Mouse (Mus musculus) gastrocnemius, postnatal 36 days (tissue): ENCODE data around the gene Olfr1394. TPM values are rescaled to one million over a fixed set of nuclear protein-coding genes. Genes with fewer than 3 reads are reported as not detected.
"Not testable (repeated sequence)": the region's sequence is repeated elsewhere in the genome, so short reads cannot be mapped to it uniquely, and the experiment has no call there.

Experiments used
- DNase-seq, 2 experiments: peaks; one replicate each; pipeline ENCODE4 v3.0.0; 2022
- intact Hi-C: fragments of 180-260 bp; cut with DNase I; formaldehyde crosslinking; loops from one replicate; pipeline ENCODE4 v1.15.1; 2025
- long read RNA-seq, 2 experiments: library from polyadenylated mRNA; stranded (forward); transcript quantifications; one replicate each; pipeline ENCODE4 v2.0.0; 2021
- total RNA-seq, 2 experiments: library from RNA; stranded (reverse); gene quantifications; 2 replicates each; pipeline ENCODE4 v1.2.3; 2021

Olfr1394 gene
- total RNA-seq = not detected
- long read RNA-seq, experiment 1 = 0 reads
- long read RNA-seq, experiment 2 = 0 reads

GRCm38 (mm10) chr11:49154077-49154476 lies at the start of gene Olfr1394:
Gene Olfr1394, plus strand, starts transcription at chr11:49154377.
- intact Hi-C loops = no loop called here

GRCm38 (mm10) chr11:49105752-49106151 lies 48.4 kb upstream of the Olfr1394 start:
- intact Hi-C loops = no loop called here
- DNase-seq = no peak

More at GRCm38 (mm10) chr11:49154077-49154476, at the start of gene Olfr1394:
- DNase-seq = no peak

GRCm38 (mm10) chr11:49107650-49108537 lies 46.3 kb upstream of the Olfr1394 start:
- DNase-seq = no peak

GRCm38 (mm10) chr11:49108833-49109232 lies 45.3 kb upstream of the Olfr1394 start:
- no peak for DNase-seq
- intact Hi-C loops = no loop called here

More at GRCm38 (mm10) chr11:49107650-49108537, 46.3 kb upstream of the Olfr1394 start:
- intact Hi-C loops = no loop called here

GRCm38 (mm10) chr11:49111000-49111399 lies 43.2 kb upstream of the Olfr1394 start:
- intact Hi-C loops = no loop called here
- no peak for DNase-seq

GRCm38 (mm10) chr11:49112624-49113219 lies 41.5 kb upstream of the Olfr1394 start:
- DNase-seq = no peak
- intact Hi-C loops = no loop called here

- DNase-seq = no peak
- intact Hi-C loops = no loop called here
Observed at GRCm38 (mm10) chr11:49114158-49114557, 40.0 kb upstream of the Olfr1394 start.

- no peak for DNase-seq
- intact Hi-C loops = no loop called here
Observed at GRCm38 (mm10) chr11:49114774-49115173, 39.4 kb upstream of the Olfr1394 start, which contains the start of gene Olfr1396. Gene Olfr1396, minus strand, starts transcription at chr11:49114874.

- intact Hi-C loops = no loop called here
- DNase-seq = no peak
Observed at GRCm38 (mm10) chr11:49119635-49120034, 34.5 kb upstream of the Olfr1394 start.

- no peak for DNase-seq
- intact Hi-C loops = no loop called here
Observed at GRCm38 (mm10) chr11:49124169-49124568, 30.0 kb upstream of the Olfr1394 start.

GRCm38 (mm10) chr11:49141974-49142373 lies 12.2 kb upstream of the Olfr1394 start, which contains the start of gene Olfr1395:
Gene Olfr1395, plus strand, starts transcription at chr11:49142274.
- no peak for DNase-seq
- intact Hi-C loops = no loop called here

GRCm38 (mm10) chr11:49156821-49157814 lies 2.9 kb downstream of the Olfr1394 start:
- no peak for DNase-seq
- intact Hi-C loops = no loop called here

GRCm38 (mm10) chr11:49168839-49169611 lies 14.8 kb downstream of the Olfr1394 start:
- no peak for DNase-seq
- intact Hi-C loops = no loop called here

GRCm38 (mm10) chr11:49170576-49170975 lies 16.4 kb downstream of the Olfr1394 start:
- intact Hi-C loops = no loop called here
- no peak for DNase-seq

- intact Hi-C loops = no loop called here
- no peak for DNase-seq
Observed at GRCm38 (mm10) chr11:49175345-49175744, 21.2 kb downstream of the Olfr1394 start.

- DNase-seq, intact Hi-C loops: not testable (repeated sequence)
Observed at GRCm38 (mm10) chr11:49176047-49176779, 22.0 kb downstream of the Olfr1394 start.

GRCm38 (mm10) chr11:49183172-49183571 lies 29.0 kb downstream of the Olfr1394 start:
- intact Hi-C loops = no loop called here
- DNase-seq = no peak

GRCm38 (mm10) chr11:49186452-49186851 lies 32.3 kb downstream of the Olfr1394 start:
- DNase-seq = no peak
- intact Hi-C loops = loop anchor here (2.0 kb wide), 1 partner anchor 86 kb away; no protein-coding TSS in a partner anchor
